Mouse (Mus musculus) CH12.LX (cell line): ENCODE data around the gene Rangrf. TPM values are rescaled to one million over a fixed set of nuclear protein-coding genes. Genes with fewer than 3 reads are reported as not detected.
A peak's percentile ranks its signal among the peaks of the same experiment; 100 is the strongest.

Experiments used
- DNase-seq: peaks from one replicate; pipeline ENCODE4 v3.0.0-alpha.2; 2013; ENCODE audit errors: extremely low read depth
- H3K27ac ChIP-seq: 2 replicates; pipeline ENCODE4 v1.5.1; 2012; ENCODE audit warnings: low read depth, mild to moderate bottlenecking, control low read depth, moderate library complexity; ENCODE audit not compliant: insufficient read depth
- H3K27me3 ChIP-seq: replicated peaks from 2 replicates; pipeline ENCODE3; 2012; ENCODE audit warnings: inconsistent platforms
- H3K36me3 ChIP-seq, 2 experiments: replicated peaks in 1 of 2; 2 replicates each; pipeline versions ENCODE3 to v1.6.1; 2012; ENCODE audit warnings: inconsistent platforms in 1 of 2, low read length in 1 of 2, mild to moderate bottlenecking in 1 of 2, mixed read lengths in 1 of 2, moderate library complexity in 1 of 2; ENCODE audit not compliant: control insufficient read depth in 1 of 2, insufficient read depth in 1 of 2
- H3K4me1 ChIP-seq, 2 experiments: 2 replicates each; pipeline ENCODE4 v1.6.1; 2012; ENCODE audit warnings: inconsistent platforms in 1 of 2, moderate library complexity in 1 of 2; ENCODE audit not compliant: insufficient read depth in 2 of 2, control insufficient read depth in 1 of 2
- H3K4me2 ChIP-seq: 2 replicates; pipeline ENCODE4 v1.6.1; 2012; ENCODE audit warnings: low read depth, mild to moderate bottlenecking, control low read depth; ENCODE audit not compliant: poor library complexity, insufficient read depth, severe bottlenecking
- H3K4me3 ChIP-seq, 3 experiments: fragments of 150-350 bp in 1 of 3; sonication (generic) in 1 of 3; replicated peaks in 1 of 3; 2 replicates each; pipeline versions ENCODE3 to v1.5.1; 2011 to 2012; ENCODE audit warnings: low read depth in 2 of 3, low read length in 2 of 3, mild to moderate bottlenecking in 2 of 3, moderate library complexity in 2 of 3, control low read depth in 1 of 3, improper control_type of control experiment in 1 of 3, inconsistent platforms in 1 of 3, mixed read lengths in 1 of 3; ENCODE audit not compliant: poor library complexity in 1 of 3
- H3K79me2 ChIP-seq: replicated peaks from 2 replicates; pipeline ENCODE4 v1.6.1; 2012; ENCODE audit warnings: mild to moderate bottlenecking, moderate library complexity; ENCODE audit not compliant: control insufficient read depth, poor library complexity, insufficient read depth, severe bottlenecking; ENCODE audit errors: extremely low read depth
- H3K9ac ChIP-seq: 2 replicates; pipeline ENCODE4 v1.6.1; 2012; ENCODE audit warnings: low read depth, mild to moderate bottlenecking, control low read depth, moderate library complexity; ENCODE audit not compliant: insufficient read depth
- H3K9me3 ChIP-seq: replicated peaks from 2 replicates; pipeline ENCODE3; 2012; ENCODE audit warnings: low read length, inconsistent platforms, mixed read lengths
- BHLHE40 ChIP-seq: IDR thresholded peaks from 2 replicates; pipeline ENCODE4 v1.6.1; 2011; ENCODE audit warnings: mild to moderate bottlenecking, low read depth, low read length, improper control_type of control experiment
- CHD1 ChIP-seq: IDR thresholded peaks from 2 replicates; pipeline ENCODE4 v1.6.1; 2012; ENCODE audit warnings: low read depth, low read length, improper control_type of control experiment, inconsistent platforms
- CTCF ChIP-seq, 2 experiments: IDR thresholded peaks in 1 of 2; conservative IDR thresholded peaks in 1 of 2; 2 replicates each; pipeline ENCODE4 v1.5.1; 2011 to 2012; ENCODE audit warnings: low read depth in 2 of 2, low read length in 2 of 2, improper control_type of control experiment in 1 of 2, inconsistent platforms in 1 of 2, mild to moderate bottlenecking in 1 of 2, moderate library complexity in 1 of 2
- EP300 ChIP-seq: IDR thresholded peaks from 2 replicates; pipeline ENCODE4 v1.6.1; 2011; ENCODE audit warnings: low read length, improper control_type of control experiment
- ETS1 ChIP-seq: conservative IDR thresholded peaks from 2 replicates; pipeline ENCODE4 v1.6.1; 2012; ENCODE audit warnings: low read depth, mild to moderate bottlenecking, inconsistent platforms, low read length, improper control_type of control experiment, moderate library complexity
- HCFC1 ChIP-seq: IDR thresholded peaks from 2 replicates; pipeline ENCODE4 v1.6.1; 2012; ENCODE audit warnings: low read depth, mild to moderate bottlenecking, inconsistent platforms, low read length, improper control_type of control experiment
- IRF4 ChIP-seq: IDR thresholded peaks from 2 replicates; pipeline ENCODE4 v1.6.1; 2014; ENCODE audit warnings: low read depth, mild to moderate bottlenecking, inconsistent platforms, low read length, improper control_type of control experiment
- JUN ChIP-seq: IDR thresholded peaks from 2 replicates; pipeline ENCODE4 v1.6.1; 2011; ENCODE audit warnings: low read depth, mild to moderate bottlenecking, low read length, improper control_type of control experiment, moderate library complexity; ENCODE audit not compliant: insufficient read depth
- JUND ChIP-seq: conservative IDR thresholded peaks from 2 replicates; pipeline ENCODE4 v1.6.1; 2011; ENCODE audit warnings: low read depth, low read length, improper control_type of control experiment
- KAT2A ChIP-seq: IDR thresholded peaks from 2 replicates; pipeline ENCODE4 v1.6.1; 2012; ENCODE audit warnings: low read length, improper control_type of control experiment, inconsistent platforms; ENCODE audit not compliant: insufficient replicate concordance
- MAFK ChIP-seq: IDR thresholded peaks from 2 replicates; pipeline ENCODE4 v1.6.1; 2011; ENCODE audit warnings: low read length, improper control_type of control experiment; ENCODE audit not compliant: insufficient replicate concordance
- MAX ChIP-seq: IDR thresholded peaks from 2 replicates; pipeline ENCODE4 v1.6.1; 2011; ENCODE audit warnings: low read length, improper control_type of control experiment
- MAZ ChIP-seq: IDR thresholded peaks from 2 replicates; pipeline ENCODE4 v1.6.1; 2012; ENCODE audit warnings: low read depth, mild to moderate bottlenecking, inconsistent platforms, low read length, improper control_type of control experiment, moderate library complexity
- MEF2A ChIP-seq: IDR thresholded peaks from 2 replicates; pipeline ENCODE4 v1.6.1; 2014; ENCODE audit warnings: low read depth, mild to moderate bottlenecking, inconsistent platforms, low read length, improper control_type of control experiment, borderline replicate concordance
- MXI1 ChIP-seq: IDR thresholded peaks from 2 replicates; pipeline ENCODE4 v1.6.1; 2011; ENCODE audit warnings: mild to moderate bottlenecking, low read depth, low read length, improper control_type of control experiment
- MYC ChIP-seq: IDR thresholded peaks from 2 replicates; pipeline ENCODE4 v1.6.1; 2011; ENCODE audit warnings: low read depth, mild to moderate bottlenecking, improper control_type of control experiment, low read length
- NELFE ChIP-seq: IDR thresholded peaks from 2 replicates; pipeline ENCODE4 v1.6.1; 2011; ENCODE audit warnings: low read depth, low read length, improper control_type of control experiment
- NRF1 ChIP-seq: IDR thresholded peaks from 2 replicates; pipeline ENCODE4 v1.6.1; 2014; ENCODE audit warnings: low read depth, mild to moderate bottlenecking, inconsistent platforms, low read length, improper control_type of control experiment, moderate library complexity
- POLR2A ChIP-seq: IDR thresholded peaks from 2 replicates; pipeline ENCODE4 v1.6.1; 2011; ENCODE audit warnings: low read depth, mild to moderate bottlenecking, improper control_type of control experiment, low read length
- POLR2AphosphoS2 ChIP-seq: IDR thresholded peaks from 2 replicates; pipeline ENCODE4 v1.6.1; 2011; ENCODE audit warnings: low read depth, low read length, improper control_type of control experiment
- RAD21 ChIP-seq: IDR thresholded peaks from 2 replicates; pipeline ENCODE4 v1.6.1; 2011; ENCODE audit warnings: low read depth, mild to moderate bottlenecking, low read length, improper control_type of control experiment, moderate library complexity
- RCOR1 ChIP-seq: conservative IDR thresholded peaks from 2 replicates; pipeline ENCODE4 v1.6.1; 2012; ENCODE audit warnings: low read depth, mild to moderate bottlenecking, inconsistent platforms, low read length, improper control_type of control experiment
- SIN3A ChIP-seq: IDR thresholded peaks from 2 replicates; pipeline ENCODE4 v1.6.1; 2012; ENCODE audit warnings: low read length, improper control_type of control experiment, inconsistent platforms
- SMC3 ChIP-seq: IDR thresholded peaks from 2 replicates; pipeline ENCODE4 v1.6.1; 2011; ENCODE audit warnings: low read depth, low read length, improper control_type of control experiment
- TBP ChIP-seq: conservative IDR thresholded peaks from 2 replicates; pipeline ENCODE4 v1.6.1; 2011; ENCODE audit warnings: low read depth, low read length, improper control_type of control experiment
- USF1 ChIP-seq: IDR thresholded peaks from 2 replicates; pipeline ENCODE4 v1.6.1; 2014; ENCODE audit warnings: low read depth, mild to moderate bottlenecking, inconsistent platforms, low read length, improper control_type of control experiment
- ZKSCAN1 ChIP-seq: IDR thresholded peaks from 2 replicates; pipeline ENCODE4 v1.6.1; 2012; ENCODE audit warnings: low read depth, inconsistent platforms, low read length, improper control_type of control experiment, borderline replicate concordance
- ZNF384 ChIP-seq: IDR thresholded peaks from 2 replicates; pipeline ENCODE4 v1.6.1; 2012; ENCODE audit warnings: low read depth, low read length, improper control_type of control experiment, inconsistent platforms
- dilution Hi-C: fragments of 300-500 bp; cut with MboI; formaldehyde crosslinking; loops from 2 replicates; pipeline ENCODE4 v1.14.3; 2020; ENCODE audit warnings: low sequenced_read_pairs; ENCODE audit not compliant: extremely low pct_unique_long_range_greater_than_20kb, extremely low pct_ligation_motif_present
- in situ Hi-C: fragments of 300-500 bp; cut with MboI; formaldehyde crosslinking; loops from 3 replicates; pipeline ENCODE4 v1.14.3; 2019; ENCODE audit warnings: low sequenced_read_pairs, low pct_ligation_motif_present, low pct_unique_long_range_greater_than_20kb, mixed read lengths
- polyA plus RNA-seq: library from polyadenylated mRNA; unstranded; fragments of >175 nt; gene quantifications from 2 replicates; pipeline ENCODE4 v1.2.1, GENCODE M21; 2012; ENCODE audit warnings: low read depth; ENCODE audit not compliant: insufficient read length
- total RNA-seq, 2 experiments: library from RNA; depleted of rRNA; stranded (reverse); fragments of 300-350 nt in 1 of 2; fragments of >200 nt in 1 of 2; gene quantifications; 2 replicates each; pipeline ENCODE4 v1.2.3; 2012 to 2014

Gene Rangrf
- total and polyA plus RNA-seq, 3 experiments, result 106 to 158 (median 111) TPM

DNA sequence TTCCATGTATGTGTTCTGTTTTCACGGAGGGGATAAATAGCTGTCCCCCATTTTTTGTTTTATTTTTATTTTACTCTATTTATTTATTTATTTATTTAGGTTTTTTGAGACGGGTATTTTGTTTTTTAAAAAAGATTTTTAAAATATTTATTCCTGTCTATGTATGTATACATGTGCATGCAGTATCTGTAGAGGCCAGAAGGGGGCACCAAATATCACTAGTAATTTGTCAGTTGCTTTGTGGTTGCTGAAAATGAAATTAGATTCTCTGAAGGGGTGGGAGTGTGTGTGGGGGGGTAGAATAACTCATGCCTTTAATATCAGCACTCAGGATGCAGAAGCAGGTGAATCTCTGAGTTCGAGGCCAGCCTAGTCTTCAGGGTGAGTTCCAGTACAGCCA lies 9.1 kb downstream of the Rangrf start:
- dilution Hi-C loops, result no loop called here
- H3K9ac ChIP-seq, result no peak overlapping the region

DNA sequence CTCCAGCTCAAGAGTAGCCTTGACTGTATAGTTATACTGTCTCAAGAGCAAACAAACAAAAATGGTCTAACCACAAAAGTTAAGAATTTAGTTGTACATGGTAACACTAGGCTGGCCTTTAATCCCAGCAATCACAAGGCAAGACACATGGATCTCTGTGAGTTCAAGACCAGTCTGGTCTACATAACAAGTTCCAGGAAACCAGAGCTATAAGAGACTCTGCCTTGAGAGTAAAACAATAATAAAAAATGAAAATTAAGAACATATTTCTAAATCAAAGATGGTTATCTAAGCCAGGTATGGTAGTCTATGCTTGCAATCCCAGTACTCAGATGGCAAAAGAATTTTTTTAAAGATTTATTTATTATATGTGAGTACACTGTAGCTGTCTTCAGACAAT lies 9.9 kb downstream of the Rangrf start:
- H3K36me3 ChIP-seq, result peaks cover 0 to 4% of the 10 kb centered on the region in 2 experiments
- H3K79me2 ChIP-seq, result no peaks in the 10 kb centered on the region
- no peak for TF ChIP-seq JUND
- no peaks in the 10 kb centered on the region for H3K9me3 ChIP-seq
- H3K9ac ChIP-seq, result no peak overlapping the region
- dilution Hi-C loops (no loop called here), in situ Hi-C loops (no loop called here)
- H3K4me3 ChIP-seq, result no peak overlapping the region
- no peak for DNase-seq
- H3K27me3 ChIP-seq, result peaks cover 21% of the 10 kb centered on the region
- H3K4me2 ChIP-seq, result no peak overlapping the region
- peaks cover 6 to 21% of the 10 kb centered on the region in 2 experiments; a peak in 3 of 4 replicates for H3K4me1 ChIP-seq
- no peak overlapping the region for H3K27ac ChIP-seq

More for the DNA sequence above, 9.1 kb downstream of the Rangrf start:
- Histone ChIP-seq H3K9me3 (no peaks in the 10 kb centered on the region), H3K4me2 (no peak overlapping the region), H3K36me3 (peaks cover 0 to 9% of the 10 kb centered on the region in 2 experiments), H3K4me1 (peaks cover 6 to 21% of the 10 kb centered on the region in 2 experiments; a peak in 3 of 4 replicates), H3K27ac (no peak overlapping the region), H3K27me3 (peaks cover 17% of the 10 kb centered on the region), H3K4me3 (no peak overlapping the region), H3K79me2 (no peaks in the 10 kb centered on the region)
- peak; percentile 85 for DNase-seq
- no peak for TF ChIP-seq ETS1
- no peak for TF ChIP-seq CHD1
- TF ChIP-seq CTCF (conservative IDR thresholded peaks at IDR 0.05 in 1 of 2, IDR thresholded peaks at IDR 0.05 in 1 of 2; ENCODE audit: low read depth in 2 of 2, low read length in 2 of 2), result peak in 1 of 2 experiments; percentile 88; a peak in 3 of 4 replicates
- peak; percentile 80 for TF ChIP-seq SMC3
- no peak for TF ChIP-seq POLR2AphosphoS2
- no peak for TF ChIP-seq USF1
- TF ChIP-seq SIN3A, result peak; percentile 72; the same call in 1 of the 2 replicates
- no peak for TF ChIP-seq HCFC1
- TF ChIP-seq POLR2A, result no peak
- no peak for TF ChIP-seq MEF2A
- TF ChIP-seq MAX, result no peak
- TF ChIP-seq MAZ, result 0 out of 2 replicates have a peak, but pooled peaks have one; percentile 39
- peak; percentile 77 for TF ChIP-seq RAD21
- no peak for TF ChIP-seq EP300
- TF ChIP-seq RCOR1, result no peak
- 0 out of 2 replicates have a peak, but pooled peaks have one; percentile 23 for TF ChIP-seq MXI1
- TF ChIP-seq ZKSCAN1, result no peak
- no peak for TF ChIP-seq NELFE
- no peak for TF ChIP-seq MAFK
- TF ChIP-seq TBP, result 0 out of 2 replicates have a peak, but pooled peaks have one; percentile 19
- peak; percentile 69; the same call in 1 of the 2 replicates for TF ChIP-seq MYC
- no peak for TF ChIP-seq BHLHE40
- TF ChIP-seq IRF4, result 0 out of 2 replicates have a peak, but pooled peaks have one; percentile 19
- no peak for TF ChIP-seq JUN
- no peak for TF ChIP-seq KAT2A
- TF ChIP-seq ZNF384, result 0 out of 2 replicates have a peak, but pooled peaks have one; percentile 9
- TF ChIP-seq NRF1, result no peak
- in situ Hi-C loops, result no loop called here
